Mouse (Mus musculus) spleen, adult 12 weeks (tissue): Measurements from ENCODE around the gene Shank2.

Experiments
- DNase-seq: peaks from one replicate; pipeline ENCODE4 v3.0.0; 2022; ENCODE audit warnings: low spot score

The Shank2 gene

DNA sequence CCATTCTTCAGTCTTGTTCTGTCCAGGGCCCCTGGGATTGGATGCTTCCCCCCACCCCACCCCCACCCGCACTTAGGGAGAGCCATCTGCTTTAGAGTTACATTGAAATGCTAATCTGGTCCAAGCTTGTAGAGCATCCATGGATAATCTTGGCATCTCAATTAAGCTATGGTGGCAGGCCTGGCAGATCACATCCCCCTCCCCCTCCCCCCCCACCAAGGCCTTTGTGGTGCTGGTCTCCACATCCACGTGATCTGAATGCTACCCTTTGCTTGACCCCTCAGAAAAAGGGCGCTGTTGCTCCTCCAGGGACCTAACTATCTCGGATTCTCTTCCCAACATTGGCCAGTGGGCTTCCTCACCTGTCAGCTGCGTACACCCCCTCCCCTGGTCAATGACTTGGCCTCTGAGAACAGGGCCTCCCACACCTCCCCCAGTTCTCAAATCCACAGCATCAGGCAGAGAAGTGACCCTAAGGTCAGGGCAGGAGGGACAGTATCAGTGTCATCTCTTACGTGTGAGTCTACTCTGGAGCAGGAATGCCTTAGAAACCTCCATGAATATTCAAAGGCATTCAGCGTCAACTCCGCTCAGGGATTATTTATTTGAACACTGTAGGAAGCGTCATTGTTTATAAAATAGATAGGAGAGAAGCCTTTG lies 104.8 kb downstream of the Shank2 start:
- no peak for DNase-seq

DNA sequence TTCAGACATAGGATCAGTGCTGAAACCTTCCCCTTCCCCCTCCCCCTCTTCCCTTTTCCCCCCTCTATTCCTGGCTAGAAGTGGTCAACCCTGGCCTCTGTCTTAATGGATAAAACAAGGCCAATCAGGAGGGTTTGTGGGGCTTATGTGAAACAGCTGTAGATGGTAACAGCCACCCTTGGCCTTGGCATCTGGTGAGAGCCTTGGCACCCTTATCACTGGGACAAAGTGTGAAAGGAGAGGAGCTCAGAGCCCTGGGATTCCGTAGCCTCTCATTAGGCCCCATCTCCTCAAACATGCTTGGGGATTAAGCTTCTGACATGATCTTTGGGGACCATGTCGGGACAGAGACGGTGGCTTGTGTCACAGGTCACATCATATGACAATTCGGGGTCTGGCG lies 106.4 kb downstream of the Shank2 start:
- no peak for DNase-seq

DNA sequence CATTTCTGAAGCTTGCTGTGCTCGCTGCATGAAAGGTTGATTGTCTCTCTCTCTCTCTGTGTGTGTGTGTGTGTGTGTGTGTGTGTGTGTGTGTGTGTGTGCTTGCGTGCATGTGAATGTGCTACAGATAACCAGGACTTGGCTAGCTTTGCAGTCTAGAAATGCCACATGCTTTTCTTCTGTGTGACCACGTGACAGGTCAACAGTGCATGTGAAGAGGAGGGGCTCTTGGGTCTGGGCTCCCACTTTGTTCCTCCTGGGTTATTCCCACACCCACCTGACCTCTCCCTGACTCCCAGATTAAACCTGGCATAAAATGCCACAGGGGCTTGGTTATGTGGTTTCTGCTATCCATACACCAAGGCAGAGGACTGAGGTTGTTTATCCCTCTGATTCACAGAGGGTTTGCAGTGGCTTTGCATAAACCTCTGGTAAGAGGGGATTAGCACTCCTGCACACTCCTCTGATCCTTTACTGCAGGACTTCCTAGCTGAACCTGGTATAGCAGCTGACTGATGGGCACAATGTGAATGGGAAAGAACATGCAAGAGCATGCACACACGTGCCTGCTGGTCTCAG lies 109.4 kb downstream of the Shank2 start:
- no peak for DNase-seq

DNA sequence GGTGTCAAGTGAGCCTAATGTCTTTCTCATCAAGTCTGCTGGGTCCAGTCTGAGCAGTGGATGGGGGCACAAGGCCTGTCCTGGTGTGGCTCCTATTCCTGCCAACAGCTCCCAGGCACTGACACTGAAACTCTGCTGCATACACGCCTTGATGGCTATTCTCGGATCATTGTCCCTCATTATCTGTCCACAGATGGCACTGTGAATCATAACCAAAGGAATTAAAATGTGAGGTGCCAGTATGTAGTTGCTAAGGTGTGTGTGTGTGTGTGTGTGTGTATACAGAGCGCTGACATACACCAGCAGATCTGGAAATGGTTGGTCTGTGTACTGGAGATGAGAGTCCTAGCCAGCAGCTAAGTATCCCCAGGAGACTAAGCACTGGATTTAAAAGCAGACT lies 110.3 kb downstream of the Shank2 start:
- DNase-seq: no peak

DNA sequence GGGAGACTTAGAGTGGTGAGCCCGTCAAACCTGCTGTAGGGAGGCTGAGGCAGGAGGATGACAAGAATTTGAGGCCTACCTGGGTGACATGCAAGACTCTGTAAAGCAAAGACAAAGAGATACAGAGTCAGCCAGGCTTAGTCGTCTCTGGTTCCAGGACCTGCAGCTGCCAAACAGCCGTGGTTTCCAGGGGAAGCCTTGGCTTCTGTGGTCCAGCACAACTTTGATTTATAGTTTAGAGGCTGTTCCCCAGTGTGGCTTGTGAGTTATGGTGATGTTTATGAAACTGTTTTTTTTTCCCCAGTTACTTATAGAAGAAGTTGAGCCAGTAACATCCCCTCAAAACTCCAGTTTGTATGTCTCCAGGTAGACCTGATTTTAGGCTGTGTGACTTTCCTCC lies 112.5 kb downstream of the Shank2 start:
- DNase-seq: no peak

DNA sequence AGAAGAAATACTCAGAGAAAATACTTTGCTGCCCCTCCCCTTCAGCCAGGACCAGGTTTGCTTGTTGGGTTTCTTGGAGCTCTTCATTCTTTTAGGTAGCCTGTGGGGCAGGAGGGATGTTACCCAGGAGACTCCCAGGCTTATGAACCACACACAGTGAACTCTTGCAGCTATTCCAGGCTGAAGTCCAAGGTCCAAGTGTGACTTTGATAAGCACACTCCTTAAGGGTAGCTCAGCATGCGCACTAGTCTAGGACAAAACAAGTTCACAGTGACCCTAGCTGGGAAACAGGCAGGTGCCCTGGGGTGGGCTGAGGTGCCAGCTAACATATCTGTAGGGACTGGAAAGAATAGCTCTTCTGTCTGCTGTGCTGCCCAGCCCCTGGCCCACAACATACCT lies 117.8 kb downstream of the Shank2 start:
- DNase-seq: no peak

DNA sequence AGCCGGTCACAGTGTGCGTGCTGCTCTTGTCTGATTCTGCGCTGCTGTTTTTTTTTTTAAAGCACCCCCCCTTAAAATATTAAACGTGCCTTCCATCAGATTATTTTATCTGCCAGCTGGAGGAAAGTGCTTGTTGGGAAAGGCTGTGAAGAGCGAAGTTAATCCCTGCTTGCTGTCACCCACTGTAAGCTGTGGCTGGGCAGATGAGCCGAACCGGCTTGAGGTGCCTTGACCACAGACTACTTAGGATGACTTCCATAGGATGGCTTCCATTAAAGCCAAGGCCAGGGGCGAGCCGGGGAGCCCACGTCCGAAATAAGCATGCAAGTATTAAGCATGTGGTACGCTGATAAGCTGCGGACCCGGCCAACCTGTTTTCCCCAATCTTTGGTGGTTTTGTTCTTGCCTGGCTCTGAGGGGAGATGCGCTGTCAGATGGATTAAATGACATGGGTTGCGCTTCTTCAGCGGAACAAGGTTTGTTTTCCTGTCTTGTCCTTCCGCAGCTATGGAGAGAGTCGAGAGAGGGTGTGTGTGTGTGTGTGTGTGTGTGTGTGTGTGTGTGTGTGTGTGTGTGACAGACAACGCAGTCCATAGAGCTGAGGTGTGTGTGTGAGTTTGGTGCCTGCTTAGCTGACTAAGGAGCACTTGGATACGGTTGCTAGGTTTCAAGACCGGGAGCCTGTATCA lies 131.1 kb downstream of the Shank2 start:
- DNase-seq: no peak

DNA sequence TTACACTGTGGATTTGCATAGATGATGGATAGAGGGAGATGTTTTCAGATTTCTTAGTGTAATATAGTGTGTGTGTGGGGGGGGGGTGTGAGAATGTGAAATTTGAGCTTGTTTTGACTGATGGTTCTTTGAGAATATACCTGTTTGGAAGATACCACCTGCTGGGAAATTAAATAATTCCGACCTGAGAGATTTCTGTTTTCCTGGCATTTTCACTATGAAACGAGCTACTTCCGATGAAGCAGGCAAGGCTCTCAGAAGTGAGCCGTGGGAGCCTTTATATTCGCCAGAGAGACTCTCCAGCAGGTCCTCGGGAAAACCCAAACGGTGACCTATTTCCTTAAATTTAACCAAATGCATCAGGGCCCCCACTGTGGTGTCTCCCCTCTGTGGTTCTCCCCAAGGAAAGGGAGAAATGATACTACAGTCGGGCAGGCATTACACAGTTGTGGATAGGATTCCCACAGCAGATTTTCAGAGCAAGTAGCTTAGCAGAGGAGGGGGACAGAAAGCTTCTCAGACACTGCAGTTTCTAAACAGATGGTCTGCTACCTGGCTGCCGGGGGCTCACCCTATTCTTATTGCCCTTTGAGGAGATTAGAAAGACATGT lies 131.8 kb downstream of the Shank2 start:
- DNase-seq: no peak

DNA sequence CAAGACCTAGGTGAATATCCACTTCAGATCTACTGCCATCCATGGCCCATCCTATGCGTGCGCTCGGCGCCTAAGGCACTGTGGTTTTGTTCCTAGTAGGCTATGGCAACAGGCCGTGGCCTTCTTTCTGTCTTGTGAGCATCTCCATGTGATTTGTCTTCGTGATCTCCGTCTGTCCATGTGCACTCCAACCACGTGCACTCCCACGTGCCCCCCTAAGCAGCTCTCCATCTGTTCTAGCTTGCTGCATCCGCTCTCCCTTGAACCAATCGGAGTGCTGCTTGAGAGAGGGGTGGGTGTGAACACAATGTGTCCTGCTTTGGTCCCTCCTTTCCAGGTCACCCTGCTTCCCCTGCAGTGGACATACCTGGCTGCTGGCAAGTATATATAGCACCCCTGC lies 133.0 kb downstream of the Shank2 start:
- no peak for DNase-seq

DNA sequence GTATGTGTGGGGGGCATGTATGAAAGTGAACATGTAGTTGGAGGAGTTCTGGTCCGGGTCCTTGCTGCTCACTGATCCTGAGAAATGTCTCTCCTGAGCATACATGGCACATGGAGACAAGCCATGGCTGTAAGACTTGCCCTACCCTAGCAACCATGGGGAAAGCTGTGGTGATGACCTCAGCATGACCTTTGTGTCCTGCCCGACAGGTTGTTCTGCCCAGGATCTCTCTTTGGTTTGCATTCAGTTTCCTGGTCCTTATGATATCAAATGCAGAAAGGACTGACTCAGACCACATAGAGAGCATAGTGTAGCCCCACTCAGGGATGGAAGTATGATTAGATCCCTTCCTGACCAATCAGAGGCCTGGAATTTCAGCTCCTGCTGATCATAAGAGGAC lies 136.1 kb downstream of the Shank2 start:
- no peak for DNase-seq

DNA sequence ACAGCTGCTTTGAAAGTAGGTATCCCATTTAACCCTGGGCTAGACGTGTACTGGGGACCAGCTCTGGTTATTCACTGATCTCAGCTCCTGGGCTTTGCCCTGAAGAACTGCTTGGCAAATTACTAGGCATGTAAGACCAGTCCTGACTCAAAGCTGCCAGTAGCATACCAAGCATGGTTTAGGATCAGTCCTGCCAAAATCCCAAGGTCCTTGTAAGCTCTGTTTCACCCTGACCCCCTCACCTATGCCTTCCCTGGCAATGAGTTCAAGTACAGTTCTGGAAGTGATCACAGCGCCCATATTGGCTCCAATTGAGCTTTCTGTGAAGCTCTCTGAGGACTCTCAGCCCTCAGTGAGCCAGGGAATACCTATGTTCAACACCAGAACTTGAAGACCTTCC lies 136.7 kb downstream of the Shank2 start:
- no peak for DNase-seq

DNA sequence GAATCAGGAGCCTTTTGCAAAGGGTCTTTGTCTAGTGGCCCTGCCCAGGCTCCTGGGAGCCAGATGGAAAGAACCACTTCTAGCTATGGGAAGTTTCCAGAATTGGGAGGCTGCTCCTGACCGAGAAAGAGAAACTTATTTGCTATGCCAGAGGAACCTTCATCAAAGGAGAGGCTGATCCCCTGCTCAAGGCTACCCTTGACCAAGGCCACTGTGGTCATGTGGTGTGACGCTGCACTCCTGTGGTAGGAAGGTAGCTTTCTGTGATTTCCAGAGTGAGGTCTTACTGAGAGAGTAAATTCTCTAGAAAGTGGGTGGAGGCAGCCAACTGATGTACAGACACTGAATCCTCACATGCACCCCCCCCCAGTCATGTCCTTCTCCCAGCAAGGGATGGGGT lies 138.0 kb downstream of the Shank2 start:
- no peak for DNase-seq

DNA sequence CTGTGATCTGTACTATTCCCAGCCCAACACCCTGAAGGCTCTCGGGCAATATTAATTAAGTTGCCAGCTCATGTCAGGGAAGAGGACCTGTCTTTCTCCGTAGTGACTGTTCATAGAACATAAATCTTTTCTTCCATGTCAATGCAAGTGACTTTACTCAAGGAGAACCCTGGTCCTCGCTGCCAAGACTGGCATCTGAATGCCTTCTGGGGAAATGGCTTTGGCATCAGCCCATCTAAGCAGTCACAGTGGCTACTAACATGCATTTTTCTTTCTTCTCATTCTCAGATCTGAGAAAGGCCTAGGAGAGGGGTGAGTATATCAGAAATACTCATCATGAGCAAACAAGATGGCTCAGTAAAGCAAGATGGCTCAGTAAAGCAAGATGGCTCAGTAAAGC lies 138.7 kb downstream of the Shank2 start:
- DNase-seq: no peak

DNA sequence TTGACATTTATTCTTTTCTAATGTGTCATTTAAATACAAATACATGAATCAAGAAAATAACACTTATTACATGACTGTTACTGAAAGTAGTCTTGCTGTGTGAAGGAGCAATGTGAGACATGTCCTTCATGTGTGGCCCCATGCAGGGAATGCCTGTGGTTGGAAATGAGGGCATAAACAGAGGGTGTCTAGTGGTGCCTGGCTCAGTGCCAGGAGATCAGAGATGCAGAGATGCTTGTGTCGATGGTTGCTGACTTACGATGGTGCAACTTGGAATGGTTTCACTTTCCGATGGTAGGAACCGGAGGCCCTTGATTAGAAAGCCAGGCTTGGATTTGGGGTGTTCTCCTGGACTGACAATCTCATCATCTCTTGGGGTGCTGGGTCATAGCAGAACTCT lies 140.3 kb downstream of the Shank2 start:
- no peak for DNase-seq

DNA sequence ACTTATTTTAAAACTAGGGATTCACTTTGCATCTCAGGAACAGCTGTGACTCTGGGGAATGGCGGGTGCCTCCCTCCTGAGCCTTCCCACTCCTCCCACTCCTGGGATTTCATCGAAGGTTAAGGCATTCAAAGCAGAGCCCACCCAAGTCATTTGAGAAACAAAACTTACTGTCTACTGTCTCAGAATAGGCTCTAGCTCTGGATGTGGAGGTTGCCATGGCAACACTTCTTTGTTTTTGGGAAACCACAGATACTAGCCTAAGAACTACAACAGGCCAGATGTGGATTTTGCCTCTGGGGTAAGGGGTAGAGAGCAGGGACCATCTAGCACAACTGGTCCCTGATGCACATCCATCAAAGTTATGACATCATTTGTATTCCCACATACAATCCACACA lies 142.2 kb downstream of the Shank2 start:
- no peak for DNase-seq

DNA sequence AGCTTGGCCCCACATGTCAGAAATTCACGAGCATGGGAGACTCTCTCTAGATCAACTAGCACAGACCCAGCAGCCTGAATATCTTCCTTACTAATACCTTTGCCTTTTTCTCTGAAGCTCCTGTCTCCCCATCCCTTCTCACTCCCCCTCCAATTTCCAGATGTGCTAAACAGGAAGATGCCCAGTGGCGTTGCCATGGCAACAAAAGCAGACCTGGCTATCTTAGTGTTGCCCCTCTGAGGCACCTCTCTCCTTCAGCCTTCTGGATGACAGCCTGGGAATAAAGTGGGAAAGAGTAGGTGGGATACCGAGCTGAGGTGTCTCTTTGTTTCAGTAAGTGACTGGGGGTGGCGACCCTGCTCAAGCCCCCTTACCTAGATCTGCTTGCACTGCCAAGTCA lies 146.4 kb downstream of the Shank2 start:
- no peak for DNase-seq

DNA sequence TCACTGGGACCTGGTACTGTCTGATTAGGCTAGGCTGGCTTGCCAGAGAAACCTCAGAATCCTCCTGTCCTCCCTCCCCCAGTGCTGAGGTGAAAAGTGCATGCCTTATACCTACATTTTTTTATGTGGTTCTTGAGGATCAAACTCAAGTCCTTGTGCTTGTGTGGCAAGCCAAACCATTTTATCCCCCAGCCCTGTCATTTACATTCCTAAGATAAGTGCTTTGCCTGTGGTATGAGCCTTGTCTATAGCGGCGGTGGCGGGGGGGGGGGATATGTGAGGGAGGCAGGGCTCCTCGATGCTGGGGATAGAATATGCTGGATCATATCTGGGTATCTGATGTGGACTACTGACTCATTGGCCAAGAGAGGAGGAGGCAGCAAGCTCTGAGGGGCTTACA lies 151.4 kb downstream of the Shank2 start:
- DNase-seq: no peak

DNA sequence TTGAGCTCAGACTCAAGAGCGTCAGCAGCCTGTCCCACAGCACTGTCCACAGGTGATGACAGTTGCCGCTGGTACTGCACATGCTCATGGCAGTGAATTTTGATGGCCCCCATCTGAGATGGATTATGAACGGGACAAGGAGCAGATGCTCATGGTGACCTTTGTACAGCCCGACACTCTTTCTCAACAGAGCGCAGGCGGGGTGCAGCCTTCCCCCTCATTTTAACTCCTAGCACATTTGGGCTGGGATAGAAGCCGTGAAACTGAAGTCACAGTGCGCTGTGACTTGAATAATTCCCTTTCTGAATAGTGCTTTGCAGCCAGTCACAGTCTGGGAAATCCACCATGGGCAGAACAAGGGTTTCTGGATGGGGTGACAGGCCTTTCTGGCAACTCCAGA lies 152.0 kb downstream of the Shank2 start:
- no peak for DNase-seq

DNA sequence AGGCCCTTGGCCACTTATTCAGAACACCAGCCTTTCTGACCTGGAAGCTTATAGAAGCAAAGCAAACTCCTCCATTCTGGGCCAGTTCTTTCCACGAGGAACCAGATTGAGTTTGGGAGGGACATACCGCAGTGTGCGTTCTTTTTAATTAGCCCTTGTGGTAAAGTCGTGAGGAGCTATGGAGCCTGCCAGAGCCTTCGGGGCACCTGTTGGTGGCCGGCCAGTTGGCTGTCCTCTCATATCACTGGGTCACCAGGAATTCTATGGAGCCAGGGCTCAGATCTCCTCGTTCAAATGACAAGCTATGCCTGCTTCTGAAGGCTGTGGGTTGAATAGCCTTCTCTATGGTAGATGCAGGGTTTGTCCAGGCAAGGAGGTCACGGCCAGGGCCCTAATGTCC lies 156.2 kb downstream of the Shank2 start:
- DNase-seq: no peak

DNA sequence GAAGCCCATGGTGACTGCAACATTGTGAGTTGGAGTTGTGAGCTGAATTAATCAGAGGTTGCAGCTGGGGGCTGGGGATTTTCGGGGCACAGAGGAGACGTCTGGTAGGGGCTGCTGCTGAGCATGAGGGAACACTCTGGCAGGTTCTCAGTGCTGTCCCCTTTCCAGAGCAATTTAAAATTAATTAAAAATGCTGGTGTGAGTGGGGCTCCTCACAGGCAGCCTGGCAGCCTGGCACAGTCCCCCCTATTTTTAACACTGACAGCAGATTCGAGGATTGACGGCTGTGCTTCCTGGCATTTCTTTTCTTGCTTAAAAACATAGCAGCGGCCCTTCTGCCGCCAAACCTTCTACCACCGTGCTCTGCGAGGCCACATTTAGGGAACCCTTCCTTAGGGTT lies 157.8 kb downstream of the Shank2 start:
- no peak for DNase-seq

DNA sequence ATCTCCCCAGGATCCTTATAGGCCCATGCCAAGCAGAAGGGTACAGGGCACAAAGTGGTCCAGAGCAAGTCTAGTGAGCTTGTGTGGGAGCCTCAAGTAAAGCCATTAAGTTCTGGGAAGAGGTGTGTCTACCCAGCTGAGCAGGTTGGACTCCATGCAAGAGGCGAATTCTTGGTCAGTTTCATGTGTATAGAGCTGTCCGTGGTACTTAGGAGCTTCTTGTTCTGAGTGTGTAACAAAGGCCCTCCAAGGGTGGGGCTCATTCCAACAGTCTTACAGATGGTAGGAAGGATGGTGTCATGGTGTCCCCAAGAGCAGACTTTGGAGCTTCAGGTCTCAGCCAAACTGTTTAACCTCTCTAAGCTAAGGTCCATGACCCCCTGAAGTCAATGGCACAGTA lies 158.3 kb downstream of the Shank2 start:
- no peak for DNase-seq

DNA sequence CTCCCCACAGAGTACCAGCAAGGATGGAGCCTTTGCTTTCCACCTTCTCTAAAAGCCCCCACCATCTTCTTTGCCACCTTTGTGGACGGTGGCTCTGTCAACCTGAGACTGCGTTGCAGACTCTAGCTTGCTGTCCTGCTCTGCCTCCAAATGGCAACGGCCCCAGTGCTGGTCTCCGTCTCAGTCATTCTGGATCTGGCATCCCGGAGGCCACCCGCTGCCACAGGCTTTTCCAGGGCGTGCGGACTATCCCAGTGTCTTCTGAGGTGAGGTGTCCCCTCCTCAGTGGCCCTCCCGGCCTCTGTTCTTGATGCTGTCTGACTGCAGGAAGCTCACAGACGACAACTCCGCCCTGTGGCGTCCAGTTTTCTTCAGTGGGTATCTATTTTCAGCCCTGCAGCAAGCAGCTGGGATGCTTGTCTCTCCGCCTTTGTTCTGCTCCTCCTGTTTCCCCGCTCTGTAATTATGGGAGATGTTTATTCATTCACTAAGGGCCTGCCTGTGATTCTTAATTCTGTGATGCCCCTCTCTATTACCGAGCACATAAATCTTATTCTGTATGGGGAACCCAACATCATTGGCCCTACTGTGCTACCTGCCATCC lies 159.0 kb downstream of the Shank2 start:
- no peak for DNase-seq

DNA sequence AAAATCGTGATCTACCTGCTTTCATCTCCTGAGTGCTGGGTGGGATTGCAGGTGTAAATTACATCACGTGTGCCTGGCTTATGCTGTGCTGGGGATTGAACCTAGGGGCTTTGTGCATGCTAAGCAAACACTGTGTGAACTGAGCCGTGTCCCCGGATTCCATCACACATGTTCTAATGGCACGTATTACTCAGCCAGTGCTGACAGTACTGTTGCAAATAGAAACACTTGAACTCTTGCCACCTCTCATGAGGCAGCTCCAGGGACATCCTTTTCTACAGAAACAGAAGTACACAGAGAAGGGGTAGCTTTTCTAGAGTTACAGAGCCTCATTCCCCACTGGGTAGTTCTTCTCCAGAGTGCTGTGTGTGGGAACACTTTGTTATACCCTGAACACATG lies 168.5 kb downstream of the Shank2 start:
- no peak for DNase-seq
